Mouse (Mus musculus) spleen, adult 2 months (tissue): Measurements from ENCODE around the gene Ift57.

ENCODE experiments used
- CTCF ChIP-seq: fragments of 200-500 bp; IDR thresholded peaks from 2 replicates; pipeline ENCODE4 v1.5.1; 2011; ENCODE audit warnings: mild to moderate bottlenecking, inconsistent platforms; ENCODE audit not compliant: insufficient read depth, insufficient read length, insufficient replicate concordance; ENCODE audit errors: extremely low read depth
- POLR2A ChIP-seq: fragments of 200-500 bp; IDR thresholded peaks from 2 replicates; pipeline ENCODE4 v1.6.1; 2011; ENCODE audit warnings: low read depth, low read length, inconsistent platforms

- TF ChIP-seq CTCF (no peak), POLR2A (no peak)
Observed at GRCm38 (mm10) chr16:49787714-49788113, 88.7 kb downstream of the Ift57 start.
